Mouse (Mus musculus): ENCODE measurements around the gene Rasal2. TPM values are rescaled to one million over a fixed set of nuclear protein-coding genes. Genes with fewer than 3 reads are reported as not detected.
A peak's percentile ranks its signal among the peaks of the same experiment; 100 is the strongest.

The Rasal2 gene
- total RNA-seq (2022): 10 to 100 TPM; 20.2 to 26.5 (median 21.6) TPM

- peak; percentile 95 for DNase-seq (ENCODE audit: low spot score)
Observed at GRCm38 (mm10) chr1:157412454-157413369, at the start of gene Rasal2. Gene Rasal2 (minus strand): TSS chr1:157412595.

DNA sequence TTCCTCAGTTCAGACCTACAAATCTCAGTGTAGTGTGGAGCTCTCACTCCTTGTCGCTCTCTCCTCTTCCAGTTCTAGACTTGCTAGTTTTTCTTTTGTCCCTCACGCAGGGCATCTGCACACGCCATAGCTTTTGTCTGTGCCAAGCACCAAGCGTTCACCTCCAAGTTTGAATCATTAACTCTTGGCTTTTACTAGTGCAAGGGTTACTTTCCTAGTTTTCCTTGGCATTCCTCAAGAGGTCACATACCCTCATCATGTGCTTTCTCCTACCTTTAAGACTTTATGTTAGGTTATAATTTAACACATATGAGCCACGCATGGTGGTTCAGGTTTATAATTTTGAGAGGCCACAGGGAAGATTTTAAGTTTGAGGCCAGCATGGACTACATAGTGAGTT, 48.9 kb upstream of the Rasal2 start:
- no peak for DNase-seq (ENCODE audit: low spot score)

DNA sequence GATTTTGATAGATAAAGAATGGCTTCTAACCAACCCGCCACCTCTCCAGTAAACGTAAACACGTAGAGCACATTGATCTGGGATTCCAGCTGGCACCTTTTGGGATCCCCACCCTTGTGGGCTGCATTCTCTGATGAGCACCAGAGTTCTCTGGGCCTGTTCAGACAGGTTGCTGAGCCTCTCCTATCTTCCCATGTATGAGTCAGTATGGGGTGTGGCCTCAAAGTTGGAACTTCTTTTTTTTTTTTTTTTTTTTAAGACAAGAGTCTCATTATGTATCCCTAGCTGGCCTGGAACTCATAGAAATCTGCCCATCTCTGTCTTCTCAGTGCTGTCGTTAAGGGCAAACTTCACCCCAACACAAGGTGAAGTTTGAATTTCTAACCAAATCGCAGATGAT, 47.5 kb upstream of the Rasal2 start:
- no peak for DNase-seq (ENCODE audit: low spot score)

- DNase-seq (ENCODE audit: low spot score): peak; percentile 79
Observed at GRCm38 (mm10) chr1:157458421-157459208, 46.2 kb upstream of the Rasal2 start, which contains the start of gene Cryzl2. Gene Cryzl2 (plus strand): TSS chr1:157458577.

- DNase-seq (ENCODE audit: low spot score): no peak
Observed at GRCm38 (mm10) chr1:157457789-157458188, 45.4 kb upstream of the Rasal2 start.

- DNase-seq (ENCODE audit: low spot score): no peak
Observed at GRCm38 (mm10) chr1:157454876-157455275, 42.5 kb upstream of the Rasal2 start.

- no peak for DNase-seq (ENCODE audit: low spot score)
Observed at GRCm38 (mm10) chr1:157452759-157453549, 40.6 kb upstream of the Rasal2 start.

DNA sequence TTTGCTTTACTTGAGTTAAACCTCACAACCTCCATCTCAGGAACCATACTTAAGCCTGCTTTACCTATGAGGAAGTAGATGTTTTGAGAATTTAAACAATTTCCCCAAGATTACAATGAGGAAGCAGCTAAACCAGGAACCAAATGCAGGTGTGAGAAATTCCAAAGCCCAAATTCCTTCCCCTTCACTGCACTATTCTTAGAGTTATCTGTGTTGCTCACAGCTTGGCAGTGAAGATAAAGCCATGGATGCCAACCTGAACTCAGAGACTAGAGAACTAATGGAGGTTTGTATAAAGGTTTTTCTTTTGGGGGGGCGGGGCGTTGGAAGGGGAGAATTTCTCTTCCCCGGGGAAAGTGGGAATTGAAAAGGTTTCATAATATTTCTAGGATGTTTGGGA, 39.9 kb upstream of the Rasal2 start:
- DNase-seq (ENCODE audit: low spot score): no peak

- DNase-seq (ENCODE audit: low spot score): peak; percentile 90
Observed at GRCm38 (mm10) chr1:157449981-157450636, 37.7 kb upstream of the Rasal2 start.

GRCm38 (mm10) chr1:157449532-157449931, 37.1 kb upstream of the Rasal2 start:
- no peak for DNase-seq (ENCODE audit: low spot score)

GRCm38 (mm10) chr1:157448805-157449188, 36.4 kb upstream of the Rasal2 start:
- no peak for DNase-seq (ENCODE audit: low spot score)

DNA sequence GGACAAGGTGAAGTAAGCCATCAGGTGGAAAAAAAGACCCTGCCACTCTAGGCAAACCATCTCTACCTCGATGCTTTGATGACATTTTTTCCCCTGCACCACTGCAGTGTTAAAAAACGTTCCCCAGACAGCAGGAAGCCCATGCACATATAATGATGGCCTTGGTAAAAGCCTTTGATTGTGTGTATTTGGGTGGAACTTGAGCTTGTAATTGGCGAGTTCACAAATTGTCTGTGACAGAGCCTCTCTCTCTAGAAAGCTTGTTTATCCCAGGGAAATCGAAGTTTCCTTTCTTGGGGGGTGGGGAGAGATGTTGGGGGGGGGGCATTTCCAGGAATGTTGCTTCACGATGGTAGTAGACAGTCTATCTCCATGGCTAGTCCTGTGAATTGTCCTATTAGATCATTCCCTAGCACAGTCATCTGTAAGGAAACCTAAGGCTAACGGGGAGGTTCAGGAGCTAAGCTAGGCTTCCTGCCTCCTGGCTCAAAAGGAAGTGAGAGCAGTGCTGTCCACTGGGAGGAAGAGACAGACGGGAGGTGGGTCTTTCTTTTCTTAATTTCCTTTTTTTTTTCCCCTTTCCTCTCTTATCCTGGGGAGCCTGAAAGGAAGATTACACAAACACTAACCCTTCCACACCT, 35.9 kb upstream of the Rasal2 start:
- DNase-seq (ENCODE audit: low spot score): peak; percentile 70

DNA sequence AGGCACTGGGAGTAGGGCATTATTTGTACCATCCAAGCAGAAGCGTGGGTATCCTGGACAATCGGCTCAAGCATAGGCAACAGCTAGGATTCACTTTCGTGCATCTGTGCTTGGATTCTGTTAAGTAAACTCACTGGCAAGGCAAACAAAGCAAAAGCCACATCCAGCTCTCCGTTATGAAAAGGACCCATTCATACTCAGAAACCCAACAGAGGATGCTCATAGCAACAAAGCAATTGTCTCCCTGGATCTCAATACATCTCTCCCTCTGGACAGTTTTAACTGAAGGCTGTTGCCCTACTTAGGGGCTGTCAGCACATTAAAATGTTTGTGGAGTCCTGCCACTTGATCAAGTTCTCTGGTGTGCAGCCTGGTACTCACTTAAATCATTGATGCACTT, 34.7 kb upstream of the Rasal2 start:
- no peak for DNase-seq (ENCODE audit: low spot score)

- DNase-seq (ENCODE audit: low spot score): peak; percentile 78
Observed at GRCm38 (mm10) chr1:157446325-157446724, 33.9 kb upstream of the Rasal2 start.

- no peak for DNase-seq (ENCODE audit: low spot score)
Observed at GRCm38 (mm10) chr1:157445398-157445910, 33.1 kb upstream of the Rasal2 start.

DNA sequence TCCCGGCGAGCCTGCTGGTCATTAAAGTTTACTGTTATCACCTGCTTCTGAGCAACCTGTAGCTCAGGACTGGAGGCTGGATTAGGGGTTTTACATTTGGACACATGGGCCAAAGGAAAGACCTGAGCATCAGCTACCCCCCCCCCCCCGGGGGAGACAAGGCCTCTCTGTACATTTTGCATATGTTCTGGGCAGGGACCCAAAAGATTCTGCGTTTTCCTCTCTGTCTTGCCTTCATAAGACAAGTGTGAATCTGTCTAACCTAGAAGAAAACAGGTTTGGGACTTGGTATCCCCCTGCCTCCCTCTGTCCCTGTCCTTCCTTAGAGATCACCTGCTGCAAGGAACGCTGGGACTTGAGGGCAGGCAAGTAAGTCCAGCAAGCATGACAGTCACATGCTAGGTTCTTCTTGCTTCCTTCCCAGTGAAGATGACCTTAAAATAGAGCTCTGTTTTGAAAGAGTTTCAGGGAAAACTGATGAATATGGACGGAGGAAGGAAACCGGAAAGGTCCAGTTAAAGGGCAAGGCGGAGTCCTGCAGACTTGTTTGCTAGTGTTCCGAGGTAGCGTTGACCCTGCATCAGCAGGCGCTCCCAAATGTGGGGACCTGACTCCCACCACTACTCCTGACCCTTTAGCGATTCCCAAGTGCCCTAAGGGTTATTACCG, 32.4 kb upstream of the Rasal2 start:
- DNase-seq (ENCODE audit: low spot score): peak; percentile 49

GRCm38 (mm10) chr1:157443723-157444561, 31.5 kb upstream of the Rasal2 start:
- DNase-seq (ENCODE audit: low spot score): peak; percentile 47

DNA sequence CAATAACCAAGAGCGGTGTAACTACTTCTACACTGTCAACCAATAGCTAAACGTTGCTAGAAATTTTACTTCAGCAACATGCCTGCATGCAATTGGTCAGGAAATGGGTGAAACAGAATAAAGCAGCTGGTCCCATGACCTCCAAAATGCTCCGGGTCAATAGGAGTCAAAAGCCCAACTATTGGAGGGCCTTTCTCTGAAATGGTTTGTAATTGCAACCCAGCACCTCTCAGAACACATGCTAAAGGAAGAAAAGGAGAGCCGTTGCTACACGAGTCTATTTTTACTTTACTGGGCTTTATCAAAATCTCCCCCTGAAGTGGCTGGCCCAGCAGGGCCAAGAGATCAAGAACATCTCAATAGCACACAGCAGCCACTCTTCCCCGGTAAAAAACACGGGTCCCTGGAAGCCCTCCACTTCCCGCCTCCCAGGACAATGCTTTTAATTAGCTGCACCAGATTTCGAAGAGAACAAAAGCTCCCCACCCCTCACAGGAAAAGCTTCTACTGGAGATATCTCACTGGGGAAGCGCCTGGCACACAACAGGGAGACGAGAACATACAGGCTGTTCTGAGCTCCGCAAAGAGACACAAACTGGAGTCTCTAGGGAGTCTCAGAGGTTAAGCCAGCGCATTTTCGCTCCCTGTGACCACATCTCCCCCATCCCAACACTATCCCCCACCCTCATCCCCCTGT, 30.8 kb upstream of the Rasal2 start:
- peak; percentile 90 for DNase-seq (ENCODE audit: low spot score)

All from heart, adult 8-10 months (tissue).